Mouse (Mus musculus) heart, postnatal 0 days (tissue): Measurements from ENCODE around the gene Prkd1.

Source experiments
- CTCF ChIP-seq: IDR thresholded peaks from 2 replicates; pipeline ENCODE4 v1.5.1; 2016; ENCODE audit warnings: antibody characterized with exemption, control low read depth, low read depth
- EP300 ChIP-seq: IDR thresholded peaks from 2 replicates; pipeline ENCODE4 v1.6.1; 2016; ENCODE audit warnings: antibody characterized with exemption, low read depth

- no peak for TF ChIP-seq CTCF
- TF ChIP-seq EP300, result no peak
Measured at GRCm38 (mm10) chr12:50496006-50496405, 152.9 kb downstream of the Prkd1 start.
